In genomic region chr12:31225451-31225850, GRCm38 (mm10) we compare ENCODE assay signal across 31 mouse cellular contexts. TPM values are rescaled to one million over a fixed set of nuclear protein-coding genes. Genes with fewer than 3 reads are reported as not detected.
DNase-seq lines count a peak whose midpoint lies in the region; ATAC-seq lines count a peak whose summit lies in the region.
"Had no signal": no experiment of that assay in that cellular context is flagged by ENCODE, and none has a peak within 500 bp of the region (broad histone marks: within the 10 kb centered on the region; RNA-seq: fewer than 3 reads in every experiment).

No protein-coding gene starts in this region.

- H3K27ac ChIP-seq in forebrain, embryonic 11.5 days (ENCODE audit: low read depth, low read length), result no peak overlapping the region
- H3K27ac ChIP-seq in forebrain, embryonic 15.5 days (replicated peaks), result no peak overlapping the region
- no peak overlapping the region for H3K27ac ChIP-seq in kidney, embryonic 14.5 days (ENCODE audit: low read depth, low read length)
- H3K27ac ChIP-seq in neural tube, embryonic 14.5 days (ENCODE audit: low read depth, low read length), result no peak overlapping the region
- H3K27ac ChIP-seq: embryonic facial prominence, embryonic 10.5 days; gastrocnemius, adult 2 months; heart, embryonic 10.5 days; layer of hippocampus, adult 2 months; limb, embryonic 10.5 days; liver, embryonic 15.5 days; lung, embryonic 15.5 days had no signal

- H3K27me3 ChIP-seq in forebrain, embryonic 11.5 days (ENCODE audit: control insufficient read depth, insufficient read depth, low read length), result no peaks in the 10 kb centered on the region
- no peaks in the 10 kb centered on the region for H3K27me3 ChIP-seq in forebrain, embryonic 15.5 days
- no peaks in the 10 kb centered on the region for H3K27me3 ChIP-seq in kidney, embryonic 14.5 days (ENCODE audit: control insufficient read depth, insufficient read depth, low read length)
- H3K27me3 ChIP-seq in neural tube, embryonic 14.5 days (ENCODE audit: control insufficient read depth, insufficient read depth, low read length), result no peaks in the 10 kb centered on the region
- H3K27me3 ChIP-seq: liver, embryonic 15.5 days; lung, embryonic 15.5 days had no signal

- 35% methylated on average over 8 of the region's 8 CpGs for WGBS in forebrain, embryonic 11.5 days
- 37% methylated on average over 8 of the region's 8 CpGs for WGBS in forebrain, embryonic 15.5 days
- WGBS in kidney, embryonic 14.5 days, result 48% methylated on average over 8 of the region's 8 CpGs
- 24% methylated on average over 8 of the region's 8 CpGs for WGBS in neural tube, embryonic 14.5 days

- no peaks in the 10 kb centered on the region for H3K9me3 ChIP-seq in forebrain, embryonic 11.5 days (ENCODE audit: control insufficient read depth, low read length)
- no peaks in the 10 kb centered on the region for H3K9me3 ChIP-seq in forebrain, embryonic 15.5 days
- no peaks in the 10 kb centered on the region for H3K9me3 ChIP-seq in kidney, embryonic 14.5 days (ENCODE audit: control insufficient read depth, low read length)
- H3K9me3 ChIP-seq in neural tube, embryonic 14.5 days (ENCODE audit: control insufficient read depth, low read length), result no peaks in the 10 kb centered on the region
- H3K9me3 ChIP-seq: embryonic facial prominence, embryonic 10.5 days; heart, embryonic 10.5 days; limb, embryonic 10.5 days; liver, embryonic 15.5 days; lung, embryonic 15.5 days had no signal

- H3K4me1 ChIP-seq in forebrain, embryonic 11.5 days (replicated peaks; ENCODE audit: control insufficient read depth, insufficient read depth, low read length), result 0 out of 2 replicates have a peak, but pooled peaks cover 2% of the 10 kb centered on the region
- peaks cover 2% of the 10 kb centered on the region; the same call in 1 of the 2 replicates for H3K4me1 ChIP-seq in forebrain, embryonic 15.5 days
- peaks cover 4% of the 10 kb centered on the region; the same call in 1 of the 2 replicates for H3K4me1 ChIP-seq in kidney, embryonic 14.5 days (ENCODE audit: control insufficient read depth, insufficient read depth, low read length)
- H3K4me1 ChIP-seq in neural tube, embryonic 14.5 days (ENCODE audit: control insufficient read depth, insufficient read depth, low read length), result no peaks in the 10 kb centered on the region
- H3K4me1 ChIP-seq: liver, embryonic 15.5 days had no signal

- ATAC-seq in forebrain, embryonic 11.5 days (replicated peaks; ENCODE audit: low FRiP score), result 0 out of 2 replicates have a peak, but pooled peaks have one; percentile 24
- ATAC-seq in forebrain, embryonic 15.5 days (replicated peaks), result no peak
- 0 out of 2 replicates have a peak, but pooled peaks have one; percentile 33 for ATAC-seq in kidney, embryonic 14.5 days (ENCODE audit: low FRiP score, low TSS enrichment)
- peak; percentile 44; the same call in 1 of the 2 replicates for ATAC-seq in neural tube, embryonic 14.5 days (ENCODE audit: low read depth)
- ATAC-seq: CD4-positive, CD25-positive, alpha-beta regulatory T cell, adult 4 months had no signal

- no peak for DNase-seq in forebrain, embryonic 11.5 days (ENCODE audit: low spot score)
- no peak for DNase-seq in kidney, adult 8-10 months
- peak; percentile 94 for DNase-seq in ES-CJ7 (ENCODE audit: low read depth, low spot score)
- DNase-seq in gastrocnemius, postnatal 10 days, result no peak
- DNase-seq: adrenal gland, postnatal 36 days; cerebellum, adult 9-10 months; gastrocnemius, adult 2 months; kidney, adult 9 months; kidney, postnatal 25 days; liver; lung, postnatal 4 days; right cerebral cortex, postnatal 4 days; thymus, postnatal 4 days had no signal

- no peak overlapping the region for H3K9ac ChIP-seq in forebrain, embryonic 11.5 days (ENCODE audit: low read length)
- no peak overlapping the region for H3K9ac ChIP-seq in forebrain, embryonic 15.5 days (replicated peaks)
- H3K9ac ChIP-seq in kidney, embryonic 14.5 days (ENCODE audit: low read depth, low read length), result no peak overlapping the region
- no peak overlapping the region for H3K9ac ChIP-seq in neural tube, embryonic 14.5 days (replicated peaks; ENCODE audit: low read depth, low read length)
- H3K9ac ChIP-seq: liver, embryonic 15.5 days; lung, embryonic 15.5 days had no signal

- no peak overlapping the region for H3K4me3 ChIP-seq in forebrain, embryonic 11.5 days (ENCODE audit: low read depth, low read length)
- H3K4me3 ChIP-seq in forebrain, embryonic 15.5 days, result no peak overlapping the region
- no peak overlapping the region for H3K4me3 ChIP-seq in kidney, embryonic 14.5 days (ENCODE audit: low read length)
- no peak overlapping the region for H3K4me3 ChIP-seq in neural tube, embryonic 14.5 days (ENCODE audit: low read depth, low read length)
- H3K4me3 ChIP-seq: embryonic facial prominence, embryonic 10.5 days; gastrocnemius, adult 2 months; heart, embryonic 10.5 days; layer of hippocampus, adult 2 months; limb, embryonic 10.5 days; liver, embryonic 15.5 days; lung, embryonic 15.5 days had no signal

- H3K36me3 ChIP-seq in forebrain, embryonic 11.5 days (ENCODE audit: control insufficient read depth, insufficient read depth, low read length), result no peaks in the 10 kb centered on the region
- H3K36me3 ChIP-seq in forebrain, embryonic 15.5 days, result no peaks in the 10 kb centered on the region
- no peaks in the 10 kb centered on the region for H3K36me3 ChIP-seq in kidney, embryonic 14.5 days (ENCODE audit: control insufficient read depth, insufficient read depth, low read length)
- H3K36me3 ChIP-seq in neural tube, embryonic 14.5 days (ENCODE audit: control insufficient read depth, insufficient read depth, low read length), result no peaks in the 10 kb centered on the region
- H3K36me3 ChIP-seq: embryonic facial prominence, embryonic 10.5 days; heart, embryonic 10.5 days; limb, embryonic 10.5 days; liver, embryonic 15.5 days; lung, embryonic 15.5 days had no signal

- H3K4me2 ChIP-seq in forebrain, embryonic 11.5 days (ENCODE audit: low read depth, low read length, severe bottlenecking), result no peak overlapping the region
- no peak overlapping the region for H3K4me2 ChIP-seq in forebrain, embryonic 15.5 days (replicated peaks)
- no peak overlapping the region for H3K4me2 ChIP-seq in kidney, embryonic 14.5 days (replicated peaks; ENCODE audit: low read depth, low read length)
- H3K4me2 ChIP-seq in neural tube, embryonic 14.5 days (ENCODE audit: low read depth, low read length), result no peak overlapping the region
- H3K4me2 ChIP-seq: liver, embryonic 15.5 days; lung, embryonic 15.5 days had no signal

RNA-seq across cellular contexts. Expression of gene Gm6993, which starts 15.1 kb away (rescaled TPM):
- not detected in 2 replicates for polyA plus RNA-seq in forebrain, embryonic 11.5 days (2014; fragmentation: Nextera tagmentation; extraction: Ambion mirVana)
- polyA plus RNA-seq in forebrain, embryonic 15.5 days (2015; fragmentation: Nextera tagmentation; extraction: Ambion mirVana), result not detected in 2 replicates
- polyA plus RNA-seq in kidney, embryonic 14.5 days (2014; fragmentation: Nextera tagmentation; extraction: Ambion mirVana), result not detected in 2 replicates
- not detected in 2 replicates for polyA plus RNA-seq in neural tube, embryonic 14.5 days (2014; fragmentation: Nextera tagmentation; extraction: Ambion mirVana)
- total RNA-seq in gastrocnemius, postnatal 10 days (2021), result not detected
- total RNA-seq: adrenal gland, postnatal 36 days; gastrocnemius, adult 2 months; hematopoietic stem cell, adult 5-6 weeks; layer of hippocampus, adult 2 months; layer of hippocampus, postnatal 25 days; megakaryocyte-erythroid progenitor cell, adult 5-6 weeks; midbrain, postnatal 0 days had no signal
- polyA plus RNA-seq: CD4-positive, CD25-positive, alpha-beta regulatory T cell, adult 4 months; embryonic facial prominence, embryonic 10.5 days; gonadal fat pad, adult 2 months; heart, embryonic 10.5 days; heart, postnatal 0 days; intestine, embryonic 14.5 days; limb, embryonic 10.5 days; liver, embryonic 15.5 days; lung, embryonic 15.5 days; midbrain, postnatal 0 days; stomach, embryonic 14.5 days had no signal

RNA-seq across cellular contexts. Expression of gene Lamb1, which starts 39.6 kb away (rescaled TPM):
- 22.4 and 24.4 TPM in 2 replicates for polyA plus RNA-seq in forebrain, embryonic 11.5 days (2014; fragmentation: Nextera tagmentation; extraction: Ambion mirVana)
- polyA plus RNA-seq in forebrain, embryonic 15.5 days (2015; fragmentation: Nextera tagmentation; extraction: Ambion mirVana), result 18.3 and 19.1 TPM in 2 replicates
- 65.2 and 121 TPM in 2 replicates for polyA plus RNA-seq in kidney, embryonic 14.5 days (2014; fragmentation: Nextera tagmentation; extraction: Ambion mirVana)
- 4.9 and 26.7 TPM in 2 replicates for polyA plus RNA-seq in neural tube, embryonic 14.5 days (2014; fragmentation: Nextera tagmentation; extraction: Ambion mirVana)
- total RNA-seq in gastrocnemius, postnatal 10 days (2021), result 100 to 1,000 TPM; 155 to 176 TPM
- total RNA-seq: hematopoietic stem cell, adult 5-6 weeks; megakaryocyte-erythroid progenitor cell, adult 5-6 weeks had no signal
- polyA plus RNA-seq: CD4-positive, CD25-positive, alpha-beta regulatory T cell, adult 4 months had no signal
